Mouse (Mus musculus) C2C12 (cell line): Measurements from ENCODE around the gene Ppil3. TPM values are rescaled to one million over a fixed set of nuclear protein-coding genes. Genes with fewer than 3 reads are reported as not detected.

Experiments used
- H3K27me3 ChIP-seq: one replicate; pipeline ENCODE4 v1.6.1; 2011; ENCODE audit not compliant: control insufficient read depth, insufficient read depth, insufficient read length
- H3K36me3 ChIP-seq: one replicate; pipeline ENCODE4 v1.6.1; 2011; ENCODE audit not compliant: control insufficient read depth, insufficient read depth
- H3K4me3 ChIP-seq: one replicate; pipeline ENCODE4 v1.5.1; 2011; ENCODE audit warnings: mild to moderate bottlenecking, control low read depth; ENCODE audit not compliant: poor library complexity, insufficient read depth, severe bottlenecking
- H3K79me2 ChIP-seq: one replicate; pipeline ENCODE4 v1.6.1; 2011; ENCODE audit not compliant: control insufficient read depth, insufficient read depth
- H3K79me3 ChIP-seq: one replicate; pipeline ENCODE4 v1.6.1; 2011; ENCODE audit warnings: low read depth, control low read depth
- H3ac ChIP-seq: one replicate; pipeline ENCODE3; 2011; ENCODE audit warnings: low read depth; ENCODE audit not compliant: control insufficient read depth, insufficient read length
- CEBPB ChIP-seq: IDR thresholded peaks from one replicate; pipeline ENCODE4 v1.6.1; 2011; ENCODE audit warnings: low read depth, mild to moderate bottlenecking, control low read depth, moderate library complexity
- CTCF ChIP-seq: IDR thresholded peaks from one replicate; pipeline ENCODE4 v1.5.1; 2011; ENCODE audit not compliant: control insufficient read depth, insufficient read depth, insufficient read length
- FOSL1 ChIP-seq: IDR thresholded peaks from one replicate; pipeline ENCODE4 v1.8.0; 2011; ENCODE audit warnings: mild to moderate bottlenecking, low read length; ENCODE audit not compliant: poor library complexity, insufficient read depth, severe bottlenecking
- MAX ChIP-seq: IDR thresholded peaks from one replicate; pipeline ENCODE4 v1.6.1; 2011; ENCODE audit warnings: mild to moderate bottlenecking, control low read depth
- MYOD1 ChIP-seq: IDR thresholded peaks from one replicate; pipeline ENCODE4 v1.6.1; 2011; ENCODE audit warnings: low read depth; ENCODE audit not compliant: control insufficient read depth, insufficient read length
- MYOG ChIP-seq: IDR thresholded peaks from one replicate; pipeline ENCODE4 v1.6.1; 2011; ENCODE audit not compliant: control insufficient read depth, insufficient read length; ENCODE audit errors: extremely low read depth
- USF1 ChIP-seq: IDR thresholded peaks from one replicate; pipeline ENCODE4 v1.6.1; 2011; ENCODE audit warnings: low read depth, mild to moderate bottlenecking, control low read depth, moderate library complexity
- polyA plus RNA-seq: library from polyadenylated mRNA; unstranded; fragments of >200 nt; fragmentation: generic; extraction: Trizol; gene quantifications from one replicate; pipeline ENCODE4 v1.2.1, GENCODE M21; 2012; ENCODE audit warnings: missing spikeins

Ppil3 gene
- polyA plus RNA-seq, 1 experiment: 88.9 TPM

GRCm38 (mm10) chr1:58445861-58446260 lies 575 bp upstream of the Ppil3 start:
- H3K79me3 ChIP-seq: peaks cover 46% of the 10 kb centered on the region
- TF ChIP-seq USF1: no peak
- no peak for TF ChIP-seq FOSL1
- H3K4me3 ChIP-seq: peak overlapping the region; percentile 65
- peaks cover 68% of the 10 kb centered on the region for H3K79me2 ChIP-seq
- H3K36me3 ChIP-seq: peaks cover 42% of the 10 kb centered on the region
- no peaks in the 10 kb centered on the region for H3K27me3 ChIP-seq
- H3ac ChIP-seq: peak overlapping the region; percentile 88

- no peaks in the 10 kb centered on the region for H3K27me3 ChIP-seq
- peak overlapping the region; percentile 65 for H3K4me3 ChIP-seq
- peaks cover 48% of the 10 kb centered on the region for H3K36me3 ChIP-seq
- H3ac ChIP-seq: peak overlapping the region; percentile 88
- no peak for TF ChIP-seq CEBPB
- no peak for TF ChIP-seq MAX
- TF ChIP-seq FOSL1: no peak
- no peak for TF ChIP-seq MYOD1
- no peak for TF ChIP-seq MYOG
- TF ChIP-seq CTCF: no peak
- no peak for TF ChIP-seq USF1
- H3K79me3 ChIP-seq: peaks cover 44% of the 10 kb centered on the region
- peaks cover 61% of the 10 kb centered on the region for H3K79me2 ChIP-seq
Measured at GRCm38 (mm10) chr1:58444691-58445090, 595 bp downstream of the Ppil3 start.

- Histone ChIP-seq H3K79me3 (peaks cover 41% of the 10 kb centered on the region), H3ac (no peak overlapping the region), H3K79me2 (peaks cover 44% of the 10 kb centered on the region), H3K4me3 (no peak overlapping the region), H3K27me3 (no peaks in the 10 kb centered on the region), H3K36me3 (peaks cover 29% of the 10 kb centered on the region)
- no peak for TF ChIP-seq CEBPB
- no peak for TF ChIP-seq CTCF
Measured at GRCm38 (mm10) chr1:58424551-58424950, 20.7 kb downstream of the Ppil3 start.

- peak within 1 kb of the TSS; percentile 99 for H3ac ChIP-seq
- no peaks in the 10 kb centered on the region for H3K27me3 ChIP-seq
- peaks cover 38% of the 10 kb centered on the region for H3K36me3 ChIP-seq
- TF ChIP-seq MYOG: no peak
- TF ChIP-seq MYOD1: no peak
- TF ChIP-seq CTCF: no peak
- no peak for TF ChIP-seq FOSL1
- no peak for TF ChIP-seq USF1
- no peak for TF ChIP-seq MAX
- TF ChIP-seq CEBPB: no peak
- peaks cover 53% of the 10 kb centered on the region for H3K79me2 ChIP-seq
- peaks cover 50% of the 10 kb centered on the region for H3K79me3 ChIP-seq
- peak within 1 kb of the TSS; percentile 99 for H3K4me3 ChIP-seq
Measured at GRCm38 (mm10) chr1:58423371-58424248, 21.7 kb downstream of the Ppil3 start, which contains the start of gene Clk1. Gene Clk1, minus strand, starts transcription at chr1:58424066.

GRCm38 (mm10) chr1:58422879-58423278 lies 22.4 kb downstream of the Ppil3 start:
- Histone ChIP-seq H3K79me2 (peaks cover 60% of the 10 kb centered on the region), H3K27me3 (no peaks in the 10 kb centered on the region), H3K4me3 (peak overlapping the region; percentile 99), H3K36me3 (peaks cover 46% of the 10 kb centered on the region), H3ac (peak overlapping the region; percentile 99), H3K79me3 (peaks cover 56% of the 10 kb centered on the region)
- TF ChIP-seq MYOG: no peak
- TF ChIP-seq FOSL1: no peak
- TF ChIP-seq USF1: no peak

GRCm38 (mm10) chr1:58420961-58421360 lies 24.3 kb downstream of the Ppil3 start:
- peaks cover 71% of the 10 kb centered on the region for H3K79me3 ChIP-seq
- TF ChIP-seq CTCF: no peak
- H3K27me3 ChIP-seq: no peaks in the 10 kb centered on the region
- H3ac ChIP-seq: no peak overlapping the region
- H3K36me3 ChIP-seq: peaks cover 65% of the 10 kb centered on the region
- H3K79me2 ChIP-seq: peaks cover 79% of the 10 kb centered on the region
- H3K4me3 ChIP-seq: no peak overlapping the region
